24 mouse cellular contexts compared by ENCODE assay signal in genomic region chr15:88033725-88034124, GRCm38 (mm10).
DNase-seq lines count a peak whose midpoint lies in the region; ATAC-seq and TF ChIP-seq lines count a peak whose summit lies in the region.
"Had no signal": no experiment of that assay in that cellular context is flagged by ENCODE, and none has a peak within 500 bp of the region (broad histone marks: within the 10 kb centered on the region; RNA-seq: fewer than 3 reads in every experiment).

No protein-coding gene starts in this region.

- no peaks in the 10 kb centered on the region for H3K9me3 ChIP-seq in forebrain, postnatal 0 days (ENCODE audit: low read length)
- no peaks in the 10 kb centered on the region for H3K9me3 ChIP-seq in forebrain, embryonic 14.5 days (replicated peaks; ENCODE audit: control insufficient read depth, low read length)
- H3K9me3 ChIP-seq in lung, embryonic 14.5 days (ENCODE audit: low read depth, low read length) = no peaks in the 10 kb centered on the region
- H3K9me3 ChIP-seq: forebrain, embryonic 10.5 days; heart, embryonic 15.5 days; hindbrain, embryonic 15.5 days; liver, embryonic 15.5 days; midbrain, embryonic 10.5 days; neural tube, embryonic 15.5 days had no signal

- TF ChIP-seq CTCF in forebrain, postnatal 0 days (IDR thresholded peaks at IDR 0.05; ENCODE audit: low read depth) = peak; percentile 19
- 0 out of 2 replicates have a peak, but pooled peaks have one; percentile 19 for TF ChIP-seq CTCF in lung, embryonic 14.5 days (IDR thresholded peaks at IDR 0.05; ENCODE audit: low read depth)
- TF ChIP-seq CTCF in kidney, adult 2 months (conservative IDR thresholded peaks at IDR 0.05; ENCODE audit: insufficient read depth, insufficient read length, low read depth, low read length) = no peak

- 77% methylated on average over 4 of the region's 4 CpGs for WGBS in forebrain, postnatal 0 days
- WGBS in forebrain, embryonic 14.5 days = 77% methylated on average over 4 of the region's 4 CpGs
- WGBS in lung, embryonic 14.5 days = 71% methylated on average over 4 of the region's 4 CpGs
- WGBS in kidney, adult 2 months = 75% methylated on average over 4 of the region's 4 CpGs

- DNase-seq in forebrain, postnatal 0 days = no peak
- no peak for DNase-seq in forebrain, embryonic 14.5 days (ENCODE audit: low spot score)
- no peak for DNase-seq in lung, embryonic 14.5 days
- DNase-seq in lung, postnatal 36 days = no peak
- DNase-seq in lung, postnatal 10 days = peak; percentile 9
- DNase-seq in left cerebral cortex, adult 18-20 months (ENCODE audit: low spot score in 2 of 2) = no peak
- no peak for DNase-seq in kidney, adult 2 months
- DNase-seq: adrenal gland, postnatal 36 days; cerebellum, adult 18-20 months; gastrocnemius, postnatal 25 days; heart, adult 2 months; heart, postnatal 4 days; kidney, postnatal 25 days; left cerebral cortex, postnatal 4 days; liver had no signal

- TF ChIP-seq POLR2A in kidney, adult 2 months (IDR thresholded peaks at IDR 0.05; ENCODE audit: low read depth, low read length) = no peak

- no peak overlapping the region for H3K9ac ChIP-seq in forebrain, postnatal 0 days
- H3K9ac ChIP-seq in forebrain, embryonic 14.5 days (ENCODE audit: low read length) = no peak overlapping the region
- no peak overlapping the region for H3K9ac ChIP-seq in lung, embryonic 14.5 days
- H3K9ac ChIP-seq: heart, embryonic 15.5 days; hindbrain, embryonic 15.5 days; liver, embryonic 15.5 days; neural tube, embryonic 15.5 days had no signal

- no peaks in the 10 kb centered on the region for H3K36me3 ChIP-seq in forebrain, postnatal 0 days (ENCODE audit: insufficient read depth)
- H3K36me3 ChIP-seq in forebrain, embryonic 14.5 days (ENCODE audit: control insufficient read depth, insufficient read depth, low read length) = no peaks in the 10 kb centered on the region
- no peaks in the 10 kb centered on the region for H3K36me3 ChIP-seq in lung, embryonic 14.5 days (ENCODE audit: insufficient read depth)
- no peaks in the 10 kb centered on the region for H3K36me3 ChIP-seq in kidney, adult 2 months (ENCODE audit: control insufficient read depth, insufficient read depth, low read length)
- H3K36me3 ChIP-seq: forebrain, embryonic 10.5 days; heart, embryonic 15.5 days; hindbrain, embryonic 15.5 days; liver, embryonic 15.5 days; midbrain, embryonic 10.5 days; neural tube, embryonic 15.5 days had no signal

- no peak overlapping the region for H3K4me2 ChIP-seq in forebrain, postnatal 0 days (ENCODE audit: low read depth)
- no peak overlapping the region for H3K4me2 ChIP-seq in forebrain, embryonic 14.5 days (ENCODE audit: low read length)
- H3K4me2 ChIP-seq in lung, embryonic 14.5 days = no peak overlapping the region
- H3K4me2 ChIP-seq: heart, embryonic 15.5 days; hindbrain, embryonic 15.5 days; liver, embryonic 15.5 days; neural tube, embryonic 15.5 days had no signal

- no peaks in the 10 kb centered on the region; the same call in 1 of the 2 replicates for H3K4me1 ChIP-seq in forebrain, postnatal 0 days (ENCODE audit: insufficient read depth)
- H3K4me1 ChIP-seq in forebrain, embryonic 14.5 days (ENCODE audit: control insufficient read depth, insufficient read depth, low read length) = peaks cover 6% of the 10 kb centered on the region; the same call in 1 of the 2 replicates
- no peaks in the 10 kb centered on the region for H3K4me1 ChIP-seq in lung, embryonic 14.5 days (ENCODE audit: insufficient read depth)
- H3K4me1 ChIP-seq in kidney, adult 2 months (ENCODE audit: control insufficient read depth, insufficient read depth, low read length) = no peaks in the 10 kb centered on the region
- H3K4me1 ChIP-seq: heart, embryonic 15.5 days; liver, embryonic 15.5 days had no signal

- H3K27ac ChIP-seq in forebrain, postnatal 0 days (ENCODE audit: low read depth, low read length) = no peak overlapping the region
- no peak overlapping the region for H3K27ac ChIP-seq in forebrain, embryonic 14.5 days (ENCODE audit: low read depth, low read length)
- H3K27ac ChIP-seq in lung, embryonic 14.5 days (ENCODE audit: low read depth) = no peak overlapping the region
- no peak overlapping the region for H3K27ac ChIP-seq in kidney, adult 2 months (ENCODE audit: insufficient read depth, low read depth, low read length)
- H3K27ac ChIP-seq: forebrain, embryonic 10.5 days; heart, adult 2 months; heart, embryonic 15.5 days; hindbrain, embryonic 15.5 days; left cerebral cortex, adult 2 months; liver, embryonic 15.5 days; midbrain, embryonic 10.5 days; neural tube, embryonic 15.5 days had no signal

- no peaks in the 10 kb centered on the region; the same call in 1 of the 2 replicates for H3K27me3 ChIP-seq in forebrain, postnatal 0 days (ENCODE audit: insufficient read depth, low read length)
- no peaks in the 10 kb centered on the region for H3K27me3 ChIP-seq in forebrain, embryonic 14.5 days (replicated peaks; ENCODE audit: control insufficient read depth, insufficient read depth, low read length)
- H3K27me3 ChIP-seq in lung, embryonic 14.5 days (ENCODE audit: insufficient read depth, low read length) = no peaks in the 10 kb centered on the region
- H3K27me3 ChIP-seq in kidney, adult 2 months (replicated peaks; ENCODE audit: control insufficient read depth, insufficient read depth, low read length) = no peaks in the 10 kb centered on the region
- H3K27me3 ChIP-seq: hindbrain, embryonic 15.5 days; liver, embryonic 15.5 days; neural tube, embryonic 15.5 days had no signal

- H3K4me3 ChIP-seq in forebrain, postnatal 0 days (ENCODE audit: low read depth, low read length) = no peak overlapping the region
- H3K4me3 ChIP-seq in forebrain, embryonic 14.5 days (ENCODE audit: low read depth, low read length) = no peak overlapping the region
- H3K4me3 ChIP-seq in lung, embryonic 14.5 days (ENCODE audit: low read depth, low read length) = no peak overlapping the region
- no peak overlapping the region for H3K4me3 ChIP-seq in kidney, adult 2 months (ENCODE audit: insufficient read depth, low read depth, low read length)
- H3K4me3 ChIP-seq: forebrain, embryonic 10.5 days; heart, adult 2 months; heart, embryonic 15.5 days; hindbrain, embryonic 15.5 days; left cerebral cortex, adult 2 months; liver, embryonic 15.5 days; midbrain, embryonic 10.5 days; neural tube, embryonic 15.5 days had no signal

- no peak for ATAC-seq in forebrain, postnatal 0 days
- ATAC-seq in forebrain, embryonic 14.5 days = no peak
- ATAC-seq in lung, embryonic 14.5 days (ENCODE audit: insufficient read depth) = no peak
- ATAC-seq: intestine, embryonic 16.5 days; Patski had no signal
